Mouse (Mus musculus) urinary bladder, adult 2 months (tissue): ENCODE results near the gene Ccdc90b. TPM values are rescaled to one million over a fixed set of nuclear protein-coding genes. Genes with fewer than 3 reads are reported as not detected.

Source experiments
- DNase-seq: peaks from one replicate; pipeline ENCODE4 v3.0.0; 2022; ENCODE audit warnings: low spot score
- polyA plus RNA-seq: library from polyadenylated mRNA; depleted of rRNA; stranded (reverse); fragments of >200 nt; gene quantifications from 2 replicates; pipeline ENCODE4 v1.2.3, GENCODE M21; 2012; rRNA removed

The Ccdc90b gene
- polyA plus RNA-seq: 31.4 and 37.3 TPM in 2 replicates

GRCm38 (mm10) chr7:92560986-92561876, at the start of gene Ccdc90b:
TSS of gene Ccdc90b (plus strand) at chr7:92561149.
- DNase-seq: peak; percentile 86

- no peak for DNase-seq
These were observed 40.6 kb upstream of the Ccdc90b start for GRCm38 (mm10) chr7:92520397-92520796.

- DNase-seq: no peak
These were observed 40.1 kb upstream of the Ccdc90b start for GRCm38 (mm10) chr7:92520820-92521219.

- DNase-seq: no peak
These were observed 31.7 kb upstream of the Ccdc90b start for GRCm38 (mm10) chr7:92529245-92529644.

GRCm38 (mm10) chr7:92532351-92533036, 28.5 kb upstream of the Ccdc90b start:
- no peak for DNase-seq

- DNase-seq: no peak
These were observed 14.2 kb upstream of the Ccdc90b start for GRCm38 (mm10) chr7:92546763-92547162.

- no peak for DNase-seq
These were observed 10.5 kb upstream of the Ccdc90b start for GRCm38 (mm10) chr7:92550248-92550989.

GRCm38 (mm10) chr7:92550990-92551392, 10.0 kb upstream of the Ccdc90b start:
- no peak for DNase-seq

GRCm38 (mm10) chr7:92558744-92559143, 2.2 kb upstream of the Ccdc90b start:
- no peak for DNase-seq

GRCm38 (mm10) chr7:92566775-92567174, 5.8 kb downstream of the Ccdc90b start:
- DNase-seq: no peak

- no peak for DNase-seq
These were observed 19.7 kb downstream of the Ccdc90b start for GRCm38 (mm10) chr7:92580491-92581207.

GRCm38 (mm10) chr7:92583567-92583966, 22.6 kb downstream of the Ccdc90b start:
- DNase-seq: no peak

- no peak for DNase-seq
These were observed 29.0 kb downstream of the Ccdc90b start for GRCm38 (mm10) chr7:92589986-92590385.

GRCm38 (mm10) chr7:92590842-92591241, 29.9 kb downstream of the Ccdc90b start:
- no peak for DNase-seq

- DNase-seq: no peak
These were observed 44.0 kb downstream of the Ccdc90b start for GRCm38 (mm10) chr7:92604961-92605360.

- no peak for DNase-seq
These were observed 49.9 kb downstream of the Ccdc90b start for GRCm38 (mm10) chr7:92610830-92611229.

- DNase-seq: no peak
These were observed 63.5 kb downstream of the Ccdc90b start for GRCm38 (mm10) chr7:92624488-92624887.

GRCm38 (mm10) chr7:92630167-92630566, 69.2 kb downstream of the Ccdc90b start:
- DNase-seq: no peak
